Mouse (Mus musculus): ENCODE data around the gene Gch1.

DNA sequence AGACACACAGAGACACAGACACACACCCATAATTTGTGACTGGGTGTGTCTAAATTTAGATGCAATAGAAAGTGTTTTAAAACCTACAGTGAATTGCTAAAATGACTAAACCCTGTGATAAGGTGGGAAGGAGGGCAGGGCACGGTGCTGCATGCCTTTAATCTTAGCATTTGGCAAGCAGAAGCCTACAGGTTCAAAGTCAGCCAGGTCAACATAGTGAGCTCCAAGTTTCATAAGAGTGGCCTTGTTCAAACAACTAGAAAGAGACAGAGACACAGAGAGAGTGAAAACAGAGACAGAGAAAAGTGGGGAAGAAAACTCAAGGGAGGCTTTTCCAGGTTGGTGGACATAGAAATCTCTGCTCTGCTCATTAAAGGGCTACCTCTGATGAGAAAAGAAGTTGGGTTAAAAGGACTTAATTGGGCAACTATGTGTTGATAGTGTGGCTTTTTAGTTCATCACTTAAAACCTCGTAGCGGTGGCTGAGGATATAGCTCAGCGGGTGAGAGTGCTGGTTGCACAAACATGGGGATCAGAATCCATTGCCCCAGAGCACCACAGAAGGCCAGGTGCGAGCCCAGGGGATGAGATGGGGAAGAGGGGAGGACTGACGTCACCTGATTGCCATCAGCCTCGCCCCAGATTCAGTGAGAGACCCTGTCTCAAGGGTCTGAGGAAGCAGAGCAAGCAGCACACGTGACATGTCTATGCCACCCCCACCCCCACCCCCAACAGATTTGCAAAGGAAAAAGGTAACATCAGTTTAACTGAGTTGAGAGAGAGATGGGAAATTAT is 31.2 kb upstream of the Gch1 start:
- TF ChIP-seq CTCF (IDR thresholded peaks at IDR 0.05; ENCODE audit: insufficient read depth, low read length) (no peak), POLR2A (IDR thresholded peaks at IDR 0.05; ENCODE audit: borderline replicate concordance, extremely low read depth, low read depth, low read length) (no peak)
